Mouse (Mus musculus) adrenal gland, postnatal 10 days (tissue): ENCODE measurements around the gene Rimkla. TPM values are rescaled to one million over a fixed set of nuclear protein-coding genes. Genes with fewer than 3 reads are reported as not detected.
A peak's percentile ranks its signal among the peaks of the same experiment; 100 is the strongest.
"Not testable (repeated sequence)": the region's sequence is repeated elsewhere in the genome, so short reads cannot be mapped to it uniquely, and the experiment has no call there.

Experiments used
- DNase-seq: peaks from one replicate; pipeline ENCODE4 v3.0.0; 2021; ENCODE audit warnings: mixed read lengths
- long read RNA-seq, 2 experiments: library from polyadenylated mRNA; stranded (forward); transcript quantifications; one replicate each; pipeline ENCODE4 v2.0.0; 2021
- total RNA-seq, 2 experiments: library from RNA; stranded (reverse); gene quantifications; 2 replicates each; pipeline ENCODE4 v1.2.3; 2021

Rimkla gene
- 1 to 10 TPM in 1 of 2 experiments, under 1 TPM in 1; 0.60 to 1.2 TPM for total RNA-seq
- long read RNA-seq, experiment 1: 0 reads
- long read RNA-seq, experiment 2, full-length matches to known transcripts: 3 of 3 reads
- long read RNA-seq, experiment 2, partial matches to known transcripts: 0 of 3 reads
- long read RNA-seq, experiment 2, other reads (novel, unspliced or antisense): 0 of 3 reads

GRCm38 (mm10) chr4:119492291-119492932, at the start of gene Rimkla:
Gene Rimkla (minus strand): TSS chr4:119492628.
- peak; percentile 82 for DNase-seq

- DNase-seq: no peak
These were observed 48.1 kb upstream of the Rimkla start for GRCm38 (mm10) chr4:119540533-119540890.

GRCm38 (mm10) chr4:119539836-119540532, 47.6 kb upstream of the Rimkla start:
- peak; percentile 68 for DNase-seq

- peak; percentile 97 for DNase-seq
These were observed 46.8 kb upstream of the Rimkla start, which contains the start of gene Frg2f1 for GRCm38 (mm10) chr4:119539031-119539824. Gene Frg2f1 (minus strand): TSS chr4:119539529.

DNA sequence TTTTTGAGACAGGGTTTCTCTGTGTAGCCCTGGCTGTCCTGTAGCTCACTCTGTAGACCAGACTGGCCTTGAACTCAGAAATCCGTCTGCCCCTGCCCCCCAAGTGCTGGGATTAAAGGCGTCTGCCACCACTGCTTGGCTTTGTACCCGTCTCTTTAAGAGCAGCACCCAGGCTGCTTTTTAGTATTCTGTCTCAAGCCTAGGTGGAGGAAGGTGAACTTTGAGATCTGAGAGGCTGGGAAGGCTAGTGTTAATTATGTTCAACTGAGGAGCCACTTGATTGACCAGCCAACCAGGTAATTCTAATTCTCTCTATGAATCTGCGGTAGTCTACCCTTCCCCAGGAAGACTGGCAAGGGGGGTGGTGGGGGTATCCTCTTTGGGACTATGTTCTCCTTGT, 45.0 kb upstream of the Rimkla start:
- no peak for DNase-seq

GRCm38 (mm10) chr4:119536615-119537014, 44.2 kb upstream of the Rimkla start, which contains the start of gene Foxj3:
Gene Foxj3 (plus strand): TSS chr4:119537004.
- not testable (repeated sequence) for DNase-seq

GRCm38 (mm10) chr4:119535103-119535502, 42.7 kb upstream of the Rimkla start:
- DNase-seq: no peak

DNA sequence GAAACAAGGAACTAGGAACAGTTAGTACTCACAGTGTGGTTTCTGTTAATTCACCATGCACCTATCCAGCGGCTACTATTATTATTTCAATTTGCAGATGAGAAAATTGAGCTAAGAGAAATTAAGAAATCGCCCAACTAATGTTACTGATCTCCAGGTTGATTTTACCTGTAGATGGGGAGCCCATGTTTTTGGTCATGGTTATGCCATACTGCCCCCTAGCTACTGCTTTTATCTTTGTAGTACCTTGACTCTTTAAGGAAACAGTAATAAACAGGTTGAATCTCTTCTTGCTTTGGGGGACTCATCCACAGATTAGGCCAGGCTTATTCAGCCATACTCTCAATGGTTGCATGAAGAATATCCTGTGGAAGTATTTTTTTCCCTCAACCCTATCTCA, 39.4 kb upstream of the Rimkla start:
- no peak for DNase-seq

- no peak for DNase-seq
These were observed 34.0 kb upstream of the Rimkla start for GRCm38 (mm10) chr4:119526329-119526845.

DNA sequence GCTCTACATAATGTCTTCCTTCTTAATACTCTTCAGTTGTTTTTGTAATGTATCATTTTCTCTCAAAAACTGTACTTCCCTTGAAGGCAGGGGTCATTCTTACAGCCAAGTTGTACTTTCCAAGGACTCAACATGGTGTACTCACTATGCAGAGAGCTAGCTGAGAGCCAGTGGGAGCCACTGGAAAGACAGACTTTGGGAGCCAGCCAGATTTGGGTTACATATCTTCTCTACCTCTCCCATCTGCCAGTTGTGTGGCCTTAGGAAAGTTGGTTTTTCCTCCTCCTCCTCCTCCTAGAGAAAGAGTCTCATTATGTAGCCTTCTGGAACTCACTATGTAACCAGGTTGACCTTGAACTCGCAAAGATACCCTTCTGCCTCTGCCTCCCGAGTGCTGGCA, 32.0 kb upstream of the Rimkla start:
- DNase-seq: no peak

- DNase-seq: no peak
These were observed 31.6 kb upstream of the Rimkla start for GRCm38 (mm10) chr4:119524010-119524409.

GRCm38 (mm10) chr4:119523575-119523974, 31.1 kb upstream of the Rimkla start:
- no peak for DNase-seq

GRCm38 (mm10) chr4:119512731-119513141, 20.3 kb upstream of the Rimkla start:
- DNase-seq: no peak

DNA sequence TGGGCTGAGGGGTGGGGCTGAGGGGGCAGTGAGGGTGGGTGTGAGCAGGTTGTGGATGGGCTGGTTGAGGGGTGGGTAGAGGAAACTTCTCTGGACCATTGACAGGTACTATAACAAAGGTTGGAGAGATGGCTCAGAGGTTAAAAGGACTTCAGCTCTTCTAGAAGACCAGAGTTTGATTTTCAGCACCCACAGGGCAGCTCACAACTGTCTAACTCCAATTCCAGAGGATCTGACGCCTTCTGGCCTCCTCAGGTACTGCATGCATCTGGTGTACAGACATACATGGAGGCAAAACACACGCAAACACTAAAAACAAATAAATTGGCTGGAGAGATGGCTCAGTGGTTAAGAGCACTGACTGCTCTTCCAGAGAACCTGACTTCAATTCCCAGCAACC, 19.2 kb upstream of the Rimkla start:
- no peak for DNase-seq

GRCm38 (mm10) chr4:119498319-119498848, 6.0 kb upstream of the Rimkla start:
- no peak for DNase-seq

- no peak for DNase-seq
These were observed 502 bp upstream of the Rimkla start for GRCm38 (mm10) chr4:119492933-119493327.

DNA sequence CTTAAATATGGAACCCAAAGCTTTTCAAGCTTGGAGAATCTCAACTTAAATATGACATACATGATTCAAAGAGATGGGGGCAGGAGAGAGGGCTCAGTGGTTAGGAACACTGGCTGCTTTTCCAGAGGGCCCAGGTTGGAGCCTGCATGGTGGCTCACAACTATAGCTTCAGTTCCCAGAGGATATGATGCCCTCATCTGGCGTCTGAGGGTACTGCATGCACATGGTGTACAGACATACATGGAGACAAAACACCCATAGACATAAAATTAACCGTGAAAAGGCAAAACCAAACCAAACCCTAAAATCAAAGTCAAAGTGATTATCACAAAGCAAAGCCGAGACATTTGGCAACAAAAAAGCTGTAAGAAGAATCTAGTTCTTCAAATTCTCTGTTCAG, 1.6 kb downstream of the Rimkla start:
- peak; percentile 40 for DNase-seq

DNA sequence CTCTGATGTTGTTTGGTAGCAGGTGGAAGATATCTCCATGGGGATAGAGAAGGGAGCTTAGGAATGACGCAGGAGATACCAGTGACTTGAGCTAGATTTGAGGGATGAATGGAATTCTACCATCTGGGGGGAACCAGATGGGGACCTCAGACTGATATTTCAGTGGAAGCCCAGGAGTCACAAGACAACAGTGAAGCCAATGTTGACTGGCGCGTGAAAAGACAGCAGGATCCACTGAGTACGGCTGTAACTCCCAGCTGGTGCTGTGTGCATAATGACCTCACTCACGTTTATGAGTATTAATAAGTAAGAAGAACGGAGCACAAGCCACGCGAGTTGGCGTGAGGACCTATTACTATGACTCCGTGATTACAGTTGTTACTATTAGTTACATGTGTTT, 2.8 kb downstream of the Rimkla start:
- DNase-seq: no peak

DNA sequence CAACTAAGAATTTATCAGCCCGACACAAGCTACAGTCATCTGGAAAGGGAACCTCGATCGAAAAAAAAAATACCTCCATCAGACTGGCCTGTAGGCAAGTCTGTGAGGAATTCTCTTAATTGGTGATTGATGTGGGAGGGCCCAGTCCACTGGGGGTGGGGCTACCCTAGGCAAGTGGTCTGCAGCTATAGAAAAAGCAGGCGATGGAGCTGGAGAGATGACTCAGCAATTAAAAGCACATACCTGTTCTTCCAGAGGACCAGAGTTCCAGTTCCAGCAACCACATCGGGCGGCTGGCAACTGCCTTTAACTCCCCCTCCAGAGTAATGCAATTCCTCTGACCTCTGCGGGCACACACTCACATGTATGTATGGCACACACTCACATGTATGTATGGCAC, 7.5 kb downstream of the Rimkla start:
- no peak for DNase-seq

DNA sequence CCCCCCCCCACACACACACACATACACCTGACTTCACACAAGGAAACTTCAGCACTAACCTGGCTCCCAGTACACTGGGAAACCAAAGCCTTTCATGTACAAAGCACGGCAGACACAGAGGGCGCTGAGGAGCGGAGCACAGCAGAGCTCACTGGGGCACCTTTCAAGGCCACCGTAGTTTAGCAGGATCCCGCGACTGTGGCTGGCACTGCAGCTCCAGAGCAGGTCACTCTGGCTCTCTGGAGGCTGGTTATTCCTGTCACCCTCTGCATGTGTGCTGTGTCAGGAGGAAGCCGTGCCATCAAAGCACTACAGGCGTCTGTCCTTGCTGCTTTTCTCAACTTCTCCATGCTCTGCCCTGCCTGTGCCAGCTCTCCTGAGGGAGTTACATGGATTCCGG, 9.4 kb downstream of the Rimkla start:
- peak; percentile 64 for DNase-seq

DNA sequence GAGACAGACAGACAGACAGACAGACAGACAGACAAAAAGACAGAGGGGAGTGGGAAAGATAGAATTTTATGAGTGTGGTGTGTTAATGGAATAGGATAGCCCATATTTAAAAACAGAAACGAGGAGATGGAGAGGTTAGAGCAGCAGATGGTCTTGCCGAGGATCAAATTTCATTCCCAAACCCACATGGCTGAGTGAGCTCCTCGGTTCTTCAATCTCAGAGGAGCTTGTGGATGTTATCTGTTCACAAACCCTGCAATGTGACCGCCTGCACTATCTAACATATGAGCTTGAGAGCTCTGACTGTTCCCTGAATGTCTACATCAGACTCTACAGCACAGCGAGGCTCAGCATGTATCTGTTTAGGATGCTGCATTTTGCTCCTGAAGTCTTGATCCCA, 19.3 kb downstream of the Rimkla start:
- DNase-seq: no peak

DNA sequence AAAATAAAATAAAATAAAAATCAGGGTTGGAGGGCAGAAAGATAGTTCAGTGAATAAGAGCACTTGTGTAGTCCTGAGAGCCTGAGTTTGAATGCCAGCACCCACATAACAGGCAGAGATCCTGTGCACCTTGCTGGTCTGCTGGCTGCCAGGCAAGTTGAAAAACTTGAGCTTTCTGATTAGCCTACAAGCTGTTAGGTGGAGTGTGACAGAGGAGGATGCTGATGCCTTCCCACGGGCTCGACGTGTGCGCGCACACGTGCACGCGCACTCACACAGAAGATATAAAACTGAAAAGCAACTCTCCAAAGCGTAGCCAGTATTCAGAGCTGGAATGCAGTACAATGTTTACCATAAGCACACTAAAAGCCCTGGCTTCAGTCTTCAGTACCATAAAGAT, 19.9 kb downstream of the Rimkla start:
- no peak for DNase-seq
